Mouse (Mus musculus) small intestine, adult 2 months (tissue): ENCODE measurements around the gene Olfml1.

ENCODE experiments used
- CTCF ChIP-seq: fragments of 200-500 bp; IDR thresholded peaks from 2 replicates; pipeline ENCODE4 v1.5.1; 2012; ENCODE audit warnings: low read depth, mild to moderate bottlenecking, control low read depth, inconsistent platforms, low read length, moderate library complexity, mixed read lengths; ENCODE audit not compliant: insufficient replicate concordance, insufficient read length; ENCODE audit errors: extremely low read depth
- POLR2A ChIP-seq: fragments of 200-500 bp; IDR thresholded peaks from 2 replicates; pipeline ENCODE4 v1.6.1; 2012; ENCODE audit warnings: low read depth, mild to moderate bottlenecking, control low read depth, inconsistent platforms, low read length, moderate library complexity

DNA sequence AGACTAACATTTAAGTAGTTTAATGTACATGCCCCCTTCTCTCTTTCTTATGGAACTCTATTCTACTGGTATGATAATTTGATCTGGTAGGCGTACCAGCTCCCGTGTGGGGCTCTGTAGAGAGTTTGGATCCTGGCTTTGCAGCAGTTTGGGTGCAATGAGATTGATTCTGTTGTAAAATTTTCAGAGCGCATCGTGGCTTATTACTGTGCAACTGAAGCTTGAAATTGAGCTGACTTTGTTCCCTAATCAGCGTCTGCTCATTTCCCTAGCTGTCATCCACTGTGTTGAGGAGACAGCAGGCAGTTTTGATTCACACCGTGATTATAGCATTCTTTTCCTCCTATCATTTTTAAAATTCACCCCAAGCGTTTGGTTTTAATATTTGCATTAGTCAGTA, 70.2 kb downstream of the Olfml1 start:
- TF ChIP-seq CTCF (no peak), POLR2A (no peak)
